Mouse (Mus musculus) liver, postnatal 0 days (tissue): ENCODE measurements around the gene 2310033P09Rik. TPM values are rescaled to one million over a fixed set of nuclear protein-coding genes. Genes with fewer than 3 reads are reported as not detected.

Source experiments
- ATAC-seq: fragments of 200-750 bp; cut with Nextera tagmentation; 2 replicates; pipeline ENCODE4 v1.8.0; 2017; ENCODE audit warnings: mild to moderate bottlenecking, moderate library complexity
- DNase-seq: peaks from one replicate; pipeline ENCODE4 v3.0.0-alpha.2; 2016
- H3K27ac ChIP-seq: fragments of 300-500 bp; sonication (generic); 2 replicates; pipeline ENCODE4 v1.5.1; 2014; ENCODE audit warnings: antibody characterized with exemption, moderate library complexity, mild to moderate bottlenecking, low read depth
- H3K27me3 ChIP-seq: fragments of 300-500 bp; sonication (generic); 2 replicates; pipeline ENCODE4 v1.6.1; 2014; ENCODE audit warnings: low read length, control low read depth, mixed read lengths; ENCODE audit not compliant: insufficient read depth
- H3K36me3 ChIP-seq: fragments of 300-500 bp; sonication (generic); replicated peaks from 2 replicates; pipeline ENCODE4 v1.6.1; 2014; ENCODE audit warnings: mild to moderate bottlenecking, control low read depth, low read length, moderate library complexity, mixed read lengths; ENCODE audit not compliant: insufficient read depth
- H3K4me1 ChIP-seq: fragments of 300-500 bp; sonication (generic); 2 replicates; pipeline ENCODE4 v1.6.1; 2014; ENCODE audit warnings: antibody characterized with exemption, mild to moderate bottlenecking, control low read depth; ENCODE audit not compliant: insufficient read depth
- H3K4me2 ChIP-seq: fragments of 300-500 bp; sonication (generic); 2 replicates; pipeline ENCODE4 v1.6.1; 2014; ENCODE audit warnings: low read depth, mild to moderate bottlenecking, low read length, moderate library complexity, mixed read lengths
- H3K4me3 ChIP-seq: fragments of 300-500 bp; sonication (generic); 2 replicates; pipeline ENCODE4 v1.5.1; 2014; ENCODE audit warnings: low read depth, low read length
- H3K9ac ChIP-seq: fragments of 300-500 bp; sonication (generic); replicated peaks from 2 replicates; pipeline ENCODE4 v1.6.1; 2014; ENCODE audit warnings: mild to moderate bottlenecking, moderate library complexity
- H3K9me3 ChIP-seq: fragments of 300-500 bp; sonication (generic); 2 replicates; pipeline ENCODE4 v1.6.1; 2016; ENCODE audit warnings: mild to moderate bottlenecking, control low read depth, low read length, mixed read lengths
- CTCF ChIP-seq: sonication (generic); IDR thresholded peaks from 2 replicates; pipeline ENCODE4 v1.5.1; 2016; ENCODE audit warnings: antibody characterized with exemption, low read depth
- EP300 ChIP-seq: IDR thresholded peaks from 2 replicates; pipeline ENCODE4 v1.6.1; 2016; ENCODE audit warnings: antibody characterized with exemption, low read depth, mild to moderate bottlenecking
- WGBS: fragments of 180-500 bp; shearing (Covaris S2); extraction: QIAGEN DNeasy Blood & Tissue Kit; methylation state at CpG from one replicate; pipeline ENCODE4 v1.1.7; 2014; ENCODE audit not compliant: insufficient replicate concordance; 5-methylcytosine and 5-hydroxymethylcytosine counted together
- polyA plus RNA-seq: library from polyadenylated mRNA; unstranded; fragments of >200 nt; fragmentation: Nextera tagmentation; extraction: Ambion mirVana; gene quantifications from 2 replicates; pipeline ENCODE4 v1.2.1, GENCODE M21; 2015

Gene 2310033P09Rik
- polyA plus RNA-seq, 1 experiment from 2014 or later = 14.8 TPM

DNA sequence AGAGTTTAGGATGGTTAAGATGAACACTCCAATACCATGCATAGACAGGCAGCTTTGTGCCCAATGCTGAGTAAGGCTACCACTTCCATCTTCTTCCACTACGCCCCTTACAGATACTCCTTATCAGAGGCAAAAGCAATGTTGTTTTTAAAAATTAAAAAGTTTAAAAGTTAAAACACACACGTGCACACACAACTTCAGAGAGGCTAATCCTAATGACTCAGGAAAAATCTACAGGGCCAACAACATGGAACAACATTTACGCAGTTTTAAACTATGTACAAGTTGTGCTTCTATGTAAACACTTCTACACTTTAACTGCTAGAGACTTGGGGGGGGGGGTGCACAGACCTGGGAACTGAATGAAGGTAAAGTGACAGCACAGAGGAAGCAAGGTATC, 15.9 kb downstream of the 2310033P09Rik start:
- Histone ChIP-seq H3K36me3 (peaks cover 3% of the 10 kb centered on the region; the same call in 1 of the 2 replicates), H3K27me3 (no peaks in the 10 kb centered on the region), H3K9me3 (no peaks in the 10 kb centered on the region), H3K4me1 (peaks cover 77% of the 10 kb centered on the region), H3K4me3 (no peak overlapping the region), H3K27ac (0 out of 2 replicates have a peak overlapping the region, but pooled peaks have one; percentile 46), H3K9ac (no peak overlapping the region), H3K4me2 (no peak overlapping the region)
- 63% methylated on average over 3 of the region's 3 CpGs for WGBS
- ATAC-seq = no peak
- TF ChIP-seq CTCF (no peak), EP300 (no peak)
- no peak for DNase-seq

DNA sequence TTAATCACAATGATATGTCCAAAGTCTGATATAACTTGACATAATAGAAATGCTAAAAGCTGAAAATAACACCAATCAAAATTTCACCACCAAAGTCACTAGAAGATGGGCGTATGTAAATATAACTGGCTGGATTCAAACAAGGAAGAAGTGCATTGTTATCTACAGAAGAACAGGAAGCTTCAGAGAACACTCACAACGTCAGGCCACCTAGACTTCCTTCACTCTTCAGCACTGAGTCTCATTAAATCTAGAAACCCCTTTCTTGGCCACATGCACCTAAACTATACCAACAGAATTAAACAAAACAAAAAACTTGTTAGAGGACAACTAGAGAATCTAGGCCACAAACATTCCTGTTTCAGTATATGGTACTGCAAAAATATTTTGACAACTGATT, 16.3 kb downstream of the 2310033P09Rik start:
- 18% methylated on average over 2 of the region's 2 CpGs for WGBS
- H3K4me3 ChIP-seq = no peak overlapping the region
- no peak overlapping the region for H3K9ac ChIP-seq
- peaks cover 77% of the 10 kb centered on the region for H3K4me1 ChIP-seq
- DNase-seq = no peak
- no peaks in the 10 kb centered on the region for H3K27me3 ChIP-seq
- peaks cover 3% of the 10 kb centered on the region; the same call in 1 of the 2 replicates for H3K36me3 ChIP-seq
- ATAC-seq = no peak
- H3K27ac ChIP-seq = peak overlapping the region; percentile 46
- H3K4me2 ChIP-seq = peak overlapping the region; percentile 3; the same call in 1 of the 2 replicates
- H3K9me3 ChIP-seq = no peaks in the 10 kb centered on the region
- TF ChIP-seq EP300 (no peak), CTCF (no peak)

DNA sequence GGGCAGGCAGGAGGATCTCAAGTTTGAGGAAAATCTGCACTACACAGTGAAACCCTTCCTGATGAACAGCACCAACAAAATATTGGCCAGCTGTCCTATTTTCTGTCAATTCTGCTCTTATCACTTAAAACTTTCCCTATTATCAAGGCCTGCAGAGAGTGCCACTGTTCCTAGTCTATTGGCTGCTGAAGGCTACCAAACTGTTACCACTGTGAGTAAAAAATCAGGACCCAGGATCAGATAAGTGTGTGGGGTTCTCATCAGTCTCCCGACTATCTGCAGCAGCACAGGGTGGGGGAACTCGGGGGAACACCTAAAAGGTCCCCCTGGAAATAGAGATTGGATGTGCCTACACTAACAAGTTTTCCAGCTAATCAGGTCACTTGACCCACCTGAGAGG, 17.0 kb downstream of the 2310033P09Rik start:
- H3K4me1 ChIP-seq = peaks cover 71% of the 10 kb centered on the region
- peak overlapping the region; percentile 100 for H3K4me3 ChIP-seq
- 22% methylated on average over 2 of the region's 2 CpGs for WGBS
- H3K4me2 ChIP-seq = peak overlapping the region; percentile 87
- H3K27me3 ChIP-seq = no peaks in the 10 kb centered on the region
- ATAC-seq (no peak), DNase-seq (no peak)
- H3K9me3 ChIP-seq = no peaks in the 10 kb centered on the region
- peaks cover 3% of the 10 kb centered on the region; the same call in 1 of the 2 replicates for H3K36me3 ChIP-seq
- H3K9ac ChIP-seq = peak overlapping the region; percentile 18; the same call in 1 of the 2 replicates
- H3K27ac ChIP-seq = peak overlapping the region; percentile 46; the same call in 1 of the 2 replicates
- TF ChIP-seq CTCF (no peak), EP300 (no peak)

DNA sequence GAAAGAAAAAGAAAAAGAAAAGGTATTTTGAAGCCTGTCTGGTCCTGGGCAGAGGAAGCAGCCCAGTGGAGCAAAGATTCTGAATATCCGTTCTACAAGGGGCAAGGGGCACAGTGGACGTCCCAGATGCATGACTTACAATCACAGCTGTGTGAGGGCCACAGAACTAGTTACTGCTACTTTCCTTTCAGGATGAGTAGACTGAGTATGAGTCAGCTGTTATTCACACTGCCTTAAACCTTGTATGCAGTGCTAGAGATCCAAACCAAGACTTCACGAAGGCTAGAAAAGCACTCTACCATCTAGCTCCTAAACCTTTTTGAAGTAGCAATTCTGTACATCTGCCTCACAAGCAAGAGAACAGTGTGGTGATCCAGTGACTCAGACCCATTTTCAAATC, 18.1 kb downstream of the 2310033P09Rik start:
- Histone ChIP-seq H3K4me2 (peak overlapping the region; percentile 87), H3K4me3 (peak overlapping the region; percentile 100), H3K27ac (peak overlapping the region; percentile 11), H3K9ac (peak overlapping the region; percentile 100), H3K4me1 (peaks cover 64% of the 10 kb centered on the region), H3K27me3 (no peaks in the 10 kb centered on the region), H3K36me3 (no peaks in the 10 kb centered on the region), H3K9me3 (no peaks in the 10 kb centered on the region)
- TF ChIP-seq CTCF = no peak
- no peak for TF ChIP-seq EP300
- DNase-seq (no peak), ATAC-seq (no peak)
- 22% methylated on average over 3 of the region's 3 CpGs for WGBS

DNA sequence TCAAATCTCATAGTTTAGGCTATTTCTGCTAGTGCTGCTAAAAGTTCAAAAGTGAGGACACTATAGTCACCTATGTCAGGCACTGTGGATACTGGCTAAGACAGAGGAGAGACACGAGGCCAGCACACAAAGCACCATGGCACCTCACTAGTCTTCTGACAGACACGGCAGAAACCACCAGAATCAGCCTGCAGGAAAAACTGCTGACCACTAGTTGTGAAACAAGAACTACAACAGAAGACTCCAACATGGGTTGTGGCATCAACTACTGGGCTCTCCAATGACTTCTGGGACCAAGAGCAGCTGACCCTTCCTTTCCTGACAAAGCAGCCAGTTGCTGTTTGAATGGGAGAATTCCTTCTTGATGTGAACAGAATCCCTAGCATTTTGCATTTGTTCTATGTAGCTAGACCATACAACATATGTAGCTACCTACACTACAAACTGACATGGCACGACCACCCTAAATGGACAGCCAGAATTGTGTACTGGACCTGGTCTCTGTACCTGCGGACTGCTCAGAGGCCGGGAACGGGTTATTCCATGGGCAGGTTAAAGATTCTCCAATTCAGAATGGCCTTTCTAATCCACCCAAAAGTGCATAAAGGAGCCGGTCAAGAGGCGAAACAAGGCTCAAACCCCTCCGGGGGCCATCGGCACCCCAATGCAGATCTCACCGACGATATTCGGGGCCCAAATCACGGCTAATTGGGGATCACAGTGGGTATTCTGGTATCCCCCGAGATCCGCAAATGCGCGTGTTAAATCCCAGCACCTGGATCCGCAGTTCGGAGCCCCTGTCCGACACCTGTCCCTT, 18.9 kb downstream of the 2310033P09Rik start:
- Histone ChIP-seq H3K9me3 (no peaks in the 10 kb centered on the region), H3K4me2 (peak overlapping the region; percentile 87), H3K4me1 (peaks cover 57% of the 10 kb centered on the region), H3K27ac (peak overlapping the region; percentile 98), H3K4me3 (peak overlapping the region; percentile 100), H3K9ac (peak overlapping the region; percentile 100), H3K27me3 (no peaks in the 10 kb centered on the region), H3K36me3 (no peaks in the 10 kb centered on the region)
- WGBS = 2% methylated on average over 21 of the region's 21 CpGs
- no peak for ATAC-seq
- TF ChIP-seq EP300 = no peak
- peak; percentile 34 for DNase-seq

DNA sequence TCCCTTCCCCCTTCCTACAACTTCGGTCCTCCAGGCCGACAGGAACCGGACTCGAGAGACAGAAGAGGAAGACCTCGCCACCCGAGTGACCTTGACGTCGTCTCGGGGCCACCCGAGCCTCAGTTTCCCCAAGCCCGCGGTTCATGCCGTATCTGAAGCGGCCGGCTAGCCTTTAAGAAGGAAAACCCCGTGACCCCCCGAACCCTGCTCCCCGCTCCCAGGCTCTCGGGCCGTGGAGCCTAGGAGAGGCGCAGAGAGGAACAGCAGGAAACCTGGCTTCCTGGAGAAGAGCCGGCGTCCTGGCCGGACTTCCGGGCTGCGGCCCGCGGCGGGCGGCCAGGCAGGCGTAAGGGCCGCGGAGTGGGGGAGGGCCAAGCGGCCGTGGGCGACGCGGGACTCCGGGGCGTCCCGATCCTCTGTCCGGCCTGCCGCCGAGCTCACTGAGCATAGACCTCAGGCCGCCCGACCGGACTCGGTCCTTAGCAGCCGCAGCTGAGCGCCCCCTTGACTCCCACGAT, 19.5 kb downstream of the 2310033P09Rik start:
- peak overlapping the region; percentile 100 for H3K9ac ChIP-seq
- WGBS = 1% methylated on average over 46 of the region's 51 CpGs
- H3K36me3 ChIP-seq = no peaks in the 10 kb centered on the region
- no peaks in the 10 kb centered on the region for H3K9me3 ChIP-seq
- TF ChIP-seq CTCF = no peak
- TF ChIP-seq EP300 = no peak
- DNase-seq = no peak
- H3K27ac ChIP-seq = peak overlapping the region; percentile 98
- peak overlapping the region; percentile 100 for H3K4me3 ChIP-seq
- H3K27me3 ChIP-seq = no peaks in the 10 kb centered on the region
- H3K4me1 ChIP-seq = peaks cover 50% of the 10 kb centered on the region
- peak overlapping the region; percentile 87 for H3K4me2 ChIP-seq
- peak; percentile 73 for ATAC-seq
